Mouse (Mus musculus) ES-E14 (cell line): ENCODE results near the gene Fat4.

Experiments
- HCFC1 ChIP-seq: IDR thresholded peaks from 2 replicates; pipeline ENCODE4 v1.6.1; 2012; ENCODE audit warnings: low read length, inconsistent platforms, borderline replicate concordance; ENCODE audit not compliant: insufficient read depth
- ZC3H11A ChIP-seq: IDR thresholded peaks from 2 replicates; pipeline ENCODE4 v1.6.1; 2012; ENCODE audit warnings: low read depth, mild to moderate bottlenecking, inconsistent platforms, low read length, borderline replicate concordance
- ZNF384 ChIP-seq: IDR thresholded peaks from 2 replicates; pipeline ENCODE4 v1.6.1; 2012; ENCODE audit warnings: low read depth, low read length, inconsistent platforms

- TF ChIP-seq HCFC1 (no peak), ZNF384 (no peak), ZC3H11A (no peak)
Measured at GRCm38 (mm10) chr3:38957186-38957585, 70.4 kb downstream of the Fat4 start.
